Mouse (Mus musculus) midbrain, embryonic 16.5 days (tissue): Measurements from ENCODE around the gene Snx7. TPM values are rescaled to one million over a fixed set of nuclear protein-coding genes. Genes with fewer than 3 reads are reported as not detected.

Source experiments
- ATAC-seq: fragments of 200-750 bp; cut with Nextera tagmentation; 2 replicates; pipeline ENCODE4 v1.8.0; 2017; ENCODE audit warnings: moderate TSS enrichment
- H3K27ac ChIP-seq: fragments of 300-500 bp; sonication (generic); 2 replicates; pipeline ENCODE4 v1.5.1; 2014; ENCODE audit warnings: mild to moderate bottlenecking, low read length, mixed read lengths
- H3K27me3 ChIP-seq: fragments of 300-500 bp; sonication (generic); 2 replicates; pipeline ENCODE4 v1.6.1; 2014; ENCODE audit warnings: low read depth, low read length, mixed read lengths; ENCODE audit not compliant: control insufficient read depth, insufficient read depth
- H3K36me3 ChIP-seq: fragments of 300-500 bp; sonication (generic); 2 replicates; pipeline ENCODE4 v1.6.1; 2014; ENCODE audit warnings: mild to moderate bottlenecking, low read length, moderate library complexity, mixed read lengths; ENCODE audit not compliant: control insufficient read depth, insufficient read depth
- H3K4me1 ChIP-seq: fragments of 300-500 bp; sonication (generic); 2 replicates; pipeline ENCODE4 v1.6.1; 2014; ENCODE audit warnings: mild to moderate bottlenecking, low read length, mixed read lengths; ENCODE audit not compliant: control insufficient read depth, insufficient read depth
- H3K4me2 ChIP-seq: fragments of 300-500 bp; sonication (generic); 2 replicates; pipeline ENCODE4 v1.6.1; 2014; ENCODE audit warnings: mild to moderate bottlenecking, low read length, mixed read lengths
- H3K4me3 ChIP-seq: fragments of 300-500 bp; sonication (generic); 2 replicates; pipeline ENCODE4 v1.5.1; 2014; ENCODE audit warnings: low read depth, mild to moderate bottlenecking, low read length, moderate library complexity, mixed read lengths
- H3K9ac ChIP-seq: fragments of 300-500 bp; sonication (generic); 2 replicates; pipeline ENCODE4 v1.6.1; 2014; ENCODE audit warnings: low read depth, low read length, mixed read lengths
- H3K9me3 ChIP-seq: fragments of 300-500 bp; sonication (generic); replicated peaks from 2 replicates; pipeline ENCODE4 v1.6.1; 2014; ENCODE audit warnings: mild to moderate bottlenecking, low read length, mixed read lengths; ENCODE audit not compliant: control insufficient read depth, poor library complexity, severe bottlenecking
- WGBS: fragments of 180-500 bp; shearing (Covaris S2); extraction: QIAGEN DNeasy Blood & Tissue Kit; methylation state at CpG from one replicate; pipeline ENCODE4 v1.1.7; 2014; 5-methylcytosine and 5-hydroxymethylcytosine counted together
- polyA plus RNA-seq: library from polyadenylated mRNA; unstranded; fragments of >200 nt; fragmentation: Nextera tagmentation; extraction: Ambion mirVana; gene quantifications from 2 replicates; pipeline ENCODE4 v1.2.1, GENCODE M21; 2015

Snx7 gene
- polyA plus RNA-seq, 1 experiment from 2014 or later, result 10.2 TPM

DNA sequence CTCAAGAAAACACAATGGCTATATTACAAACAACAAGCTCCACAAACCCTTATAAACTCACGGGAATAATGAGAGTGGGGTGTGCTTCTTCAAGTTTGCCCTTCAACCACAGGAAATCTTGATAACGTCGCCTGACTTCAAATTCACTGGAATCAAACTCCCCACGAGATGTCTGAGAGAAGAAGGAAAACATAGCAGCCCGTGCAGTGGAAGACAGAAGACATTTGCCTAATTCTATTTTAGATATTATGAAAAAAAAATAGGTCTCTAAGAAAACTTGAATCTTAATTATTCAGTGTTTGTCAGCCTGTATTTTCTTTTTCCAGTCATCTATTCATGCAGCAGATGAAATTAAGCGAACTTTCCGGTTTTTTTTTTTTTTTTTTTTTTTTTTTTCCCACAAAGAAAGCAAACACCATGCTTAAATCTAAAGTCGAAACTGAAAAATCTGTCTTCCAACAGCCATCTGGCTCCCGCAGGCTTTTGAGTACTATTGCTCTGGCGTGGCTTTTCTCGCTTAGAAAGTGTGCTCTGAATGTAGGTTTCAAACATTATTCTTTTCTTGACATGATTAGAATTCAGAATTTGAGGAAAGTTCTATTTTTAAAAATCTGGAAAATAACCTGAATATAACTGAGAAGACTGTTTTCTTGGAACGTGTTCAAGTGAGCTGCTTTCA is 28.7 kb downstream of the Snx7 start:
- Histone ChIP-seq H3K9me3 (no peaks in the 10 kb centered on the region), H3K9ac (no peak overlapping the region), H3K4me1 (no peaks in the 10 kb centered on the region), H3K4me3 (no peak overlapping the region), H3K27ac (no peak overlapping the region), H3K27me3 (no peaks in the 10 kb centered on the region), H3K36me3 (no peaks in the 10 kb centered on the region), H3K4me2 (no peak overlapping the region)
- 68% methylated on average over 12 of the region's 12 CpGs for WGBS
- ATAC-seq, result no peak

DNA sequence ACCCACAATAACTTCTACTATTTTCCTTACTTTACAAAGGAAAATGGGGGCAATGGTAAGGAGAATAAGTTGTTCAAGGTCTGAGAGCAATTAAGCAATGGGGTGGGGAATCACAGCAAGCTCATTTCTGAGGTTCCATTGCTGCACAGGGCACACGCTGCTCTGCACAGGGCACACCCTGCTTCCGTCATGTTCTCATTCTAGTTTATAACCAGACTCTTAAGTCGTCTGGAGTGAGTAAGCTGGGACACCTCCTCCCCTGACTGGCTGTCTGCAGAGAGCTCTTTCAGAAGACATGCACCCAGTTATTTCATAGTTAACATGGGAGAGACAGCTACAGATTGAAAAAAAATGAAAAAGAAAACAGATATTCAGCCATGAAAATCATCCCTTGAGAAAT is 30.7 kb downstream of the Snx7 start:
- H3K27me3 ChIP-seq, result no peaks in the 10 kb centered on the region
- no peaks in the 10 kb centered on the region for H3K4me1 ChIP-seq
- no peak overlapping the region for H3K9ac ChIP-seq
- H3K27ac ChIP-seq, result no peak overlapping the region
- ATAC-seq, result no peak
- H3K36me3 ChIP-seq, result no peaks in the 10 kb centered on the region
- H3K4me2 ChIP-seq, result no peak overlapping the region
- no peak overlapping the region for H3K4me3 ChIP-seq
- H3K9me3 ChIP-seq, result no peaks in the 10 kb centered on the region
- WGBS, result 67% methylated on average over 3 of the region's 3 CpGs

DNA sequence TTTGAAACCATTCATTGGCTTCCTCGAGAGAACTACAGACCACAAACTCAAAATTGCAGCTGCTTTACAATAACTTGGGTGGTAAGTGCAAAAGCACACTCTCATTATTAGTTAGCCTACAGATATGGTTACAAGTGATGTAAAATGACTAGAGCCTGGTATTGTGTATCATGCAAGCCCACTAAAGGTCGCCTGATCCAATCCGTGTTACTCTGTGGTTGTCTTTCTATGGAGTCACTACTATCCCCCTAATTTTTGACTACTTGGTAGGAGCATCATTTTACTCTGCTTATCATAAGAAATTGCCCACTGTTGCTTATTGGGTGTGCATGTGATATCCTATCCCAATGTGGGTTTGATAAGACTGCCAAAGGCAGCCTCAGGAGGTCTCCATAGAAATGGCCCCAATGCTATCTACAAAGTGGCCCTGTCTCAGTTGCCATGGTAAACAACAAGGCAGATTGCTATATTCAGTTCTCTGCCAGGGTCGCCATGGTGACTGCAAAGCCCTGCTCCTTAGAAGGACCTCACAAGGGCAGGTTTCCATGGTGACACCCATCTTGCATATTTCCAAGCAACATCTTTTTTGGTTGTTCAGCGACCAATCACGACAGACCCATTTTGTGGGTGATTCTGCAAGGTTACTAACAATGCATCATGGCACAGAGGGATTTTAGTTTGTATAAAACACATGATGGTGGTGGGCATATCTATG is 42.1 kb downstream of the Snx7 start:
- peak; percentile 98 for ATAC-seq
- Histone ChIP-seq H3K4me2 (no peak overlapping the region), H3K4me1 (peaks cover 11% of the 10 kb centered on the region), H3K27me3 (no peaks in the 10 kb centered on the region), H3K9ac (no peak overlapping the region), H3K27ac (peak overlapping the region; percentile 66), H3K9me3 (no peaks in the 10 kb centered on the region), H3K36me3 (no peaks in the 10 kb centered on the region), H3K4me3 (no peak overlapping the region)
- 38% methylated on average over 6 of the region's 6 CpGs for WGBS

DNA sequence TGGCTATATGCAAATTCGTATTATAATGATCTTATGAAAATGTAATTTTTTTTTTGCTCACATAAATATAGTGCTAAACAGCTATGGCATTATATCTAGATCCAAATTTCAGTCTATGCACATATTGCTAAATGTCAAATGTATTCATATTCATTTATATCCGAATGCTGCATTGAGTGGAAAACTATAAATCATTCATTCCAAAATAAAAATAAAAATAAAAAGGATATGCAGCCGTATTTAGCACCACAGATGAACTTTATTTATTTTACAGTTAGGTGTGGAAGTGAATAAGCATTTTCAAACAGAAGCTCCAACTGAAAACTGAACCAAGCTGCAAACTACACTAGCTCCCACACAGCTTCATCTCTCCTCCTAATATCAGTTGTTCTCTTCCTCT is 45.5 kb downstream of the Snx7 start:
- H3K9me3 ChIP-seq, result no peaks in the 10 kb centered on the region
- no peak for ATAC-seq
- 91% methylated on average over 3 of the region's 3 CpGs for WGBS

DNA sequence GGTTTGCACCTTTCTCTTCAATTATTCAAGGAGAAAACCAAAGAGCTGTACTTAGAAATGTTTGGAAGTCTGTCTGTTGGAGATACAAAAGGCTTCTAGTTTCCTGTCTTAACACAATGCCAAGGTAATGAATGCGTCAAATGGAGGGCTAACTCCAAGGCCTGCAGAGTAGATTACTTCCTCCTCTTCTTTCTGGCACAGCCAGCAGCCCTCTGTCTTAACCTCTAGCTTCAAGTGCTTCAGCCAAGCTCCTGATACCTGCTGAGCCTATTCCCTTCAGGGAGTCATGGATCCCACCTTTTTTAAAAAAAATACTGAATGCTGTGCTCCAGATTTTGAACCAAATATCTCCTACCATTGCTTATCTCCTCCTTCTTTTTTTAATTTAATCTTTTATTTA is 51.1 kb downstream of the Snx7 start:
- no peak for ATAC-seq
- no peak overlapping the region for H3K4me3 ChIP-seq
- H3K27ac ChIP-seq, result no peak overlapping the region
- H3K9ac ChIP-seq, result no peak overlapping the region
- no peaks in the 10 kb centered on the region for H3K4me1 ChIP-seq
- WGBS, result 89% methylated on average over 1 of the region's 1 CpGs
- no peaks in the 10 kb centered on the region for H3K27me3 ChIP-seq
- H3K9me3 ChIP-seq, result no peaks in the 10 kb centered on the region
- H3K4me2 ChIP-seq, result no peak overlapping the region
- no peaks in the 10 kb centered on the region for H3K36me3 ChIP-seq

More for the DNA sequence above, 45.5 kb downstream of the Snx7 start:
- Histone ChIP-seq H3K27me3 (no peaks in the 10 kb centered on the region), H3K4me3 (no peak overlapping the region), H3K9ac (no peak overlapping the region), H3K4me2 (no peak overlapping the region), H3K36me3 (no peaks in the 10 kb centered on the region), H3K4me1 (peaks cover 11% of the 10 kb centered on the region), H3K27ac (no peak overlapping the region)

DNA sequence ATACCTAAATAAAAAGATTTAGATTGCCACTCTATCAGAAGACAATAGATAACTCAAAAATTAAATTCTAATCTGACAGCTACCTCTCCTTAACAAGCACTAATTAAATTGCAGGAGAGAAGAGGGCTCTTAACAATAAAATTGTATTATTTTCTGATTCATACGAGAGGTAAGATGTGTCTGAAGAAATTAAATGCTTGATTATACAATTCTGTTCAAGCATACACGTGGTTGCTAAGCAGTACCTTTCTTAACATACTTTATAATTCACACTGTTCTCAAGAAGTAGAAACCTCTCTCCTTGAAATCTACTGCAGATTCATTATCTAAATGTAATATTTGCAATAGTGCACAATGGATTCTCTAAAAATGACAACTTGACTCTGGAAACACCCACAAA is 54.5 kb downstream of the Snx7 start:
- no peaks in the 10 kb centered on the region for H3K27me3 ChIP-seq
- no peak overlapping the region for H3K27ac ChIP-seq
- 68% methylated on average over 2 of the region's 2 CpGs for WGBS
- H3K9ac ChIP-seq, result no peak overlapping the region
- H3K4me2 ChIP-seq, result no peak overlapping the region
- no peak overlapping the region for H3K4me3 ChIP-seq
- no peak for ATAC-seq
- no peaks in the 10 kb centered on the region for H3K9me3 ChIP-seq
- H3K36me3 ChIP-seq, result no peaks in the 10 kb centered on the region
- no peaks in the 10 kb centered on the region for H3K4me1 ChIP-seq

DNA sequence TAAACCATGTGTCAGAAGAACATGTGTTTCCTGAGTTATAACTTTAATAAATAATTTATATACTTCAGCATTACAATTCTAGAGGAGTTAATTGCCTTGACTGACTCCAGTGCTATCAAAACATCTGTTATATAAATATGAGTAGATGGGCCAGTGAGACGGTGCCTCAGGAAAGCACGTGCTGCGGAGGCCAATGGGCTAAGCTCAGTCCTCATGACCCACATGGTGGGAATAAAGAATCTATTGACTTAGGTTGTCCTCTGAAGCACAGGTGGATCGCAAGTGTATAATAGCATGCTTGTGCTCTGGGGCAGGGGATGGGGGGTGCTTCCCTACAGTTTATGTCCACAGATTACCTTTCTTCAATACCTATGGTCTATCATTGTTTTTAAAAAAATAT is 56.6 kb downstream of the Snx7 start:
- H3K4me3 ChIP-seq, result no peak overlapping the region
- no peaks in the 10 kb centered on the region for H3K4me1 ChIP-seq
- H3K36me3 ChIP-seq, result no peaks in the 10 kb centered on the region
- H3K9me3 ChIP-seq, result no peaks in the 10 kb centered on the region
- H3K4me2 ChIP-seq, result no peak overlapping the region
- H3K27ac ChIP-seq, result no peak overlapping the region
- WGBS, result 88% methylated on average over 4 of the region's 4 CpGs
- H3K9ac ChIP-seq, result no peak overlapping the region
- H3K27me3 ChIP-seq, result no peaks in the 10 kb centered on the region
- ATAC-seq, result no peak

DNA sequence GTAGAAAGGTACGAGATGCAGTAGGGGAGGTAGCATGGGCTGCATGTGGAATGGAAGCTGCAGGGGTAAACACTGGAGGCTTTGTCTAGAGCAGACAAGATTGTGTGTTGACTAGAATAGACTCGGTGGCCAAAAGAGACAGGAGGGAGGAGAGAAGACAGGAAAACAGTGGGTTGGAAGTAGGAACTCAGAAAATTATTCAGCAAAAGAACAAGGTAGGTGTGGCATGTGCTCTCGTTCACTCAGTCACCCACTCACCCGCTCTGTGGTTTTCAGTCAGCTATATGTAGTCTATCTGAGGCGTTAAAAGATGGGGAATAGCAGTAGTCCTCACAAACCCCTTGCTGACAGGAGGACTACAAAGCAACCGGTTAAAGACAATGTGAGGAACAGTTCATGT is 63.0 kb downstream of the Snx7 start:
- Histone ChIP-seq H3K4me1 (no peaks in the 10 kb centered on the region), H3K27ac (no peak overlapping the region), H3K27me3 (no peaks in the 10 kb centered on the region), H3K4me2 (no peak overlapping the region), H3K9ac (no peak overlapping the region), H3K36me3 (no peaks in the 10 kb centered on the region), H3K4me3 (no peak overlapping the region), H3K9me3 (no peaks in the 10 kb centered on the region)
- WGBS, result 92% methylated on average over 6 of the region's 6 CpGs
- ATAC-seq, result no peak

DNA sequence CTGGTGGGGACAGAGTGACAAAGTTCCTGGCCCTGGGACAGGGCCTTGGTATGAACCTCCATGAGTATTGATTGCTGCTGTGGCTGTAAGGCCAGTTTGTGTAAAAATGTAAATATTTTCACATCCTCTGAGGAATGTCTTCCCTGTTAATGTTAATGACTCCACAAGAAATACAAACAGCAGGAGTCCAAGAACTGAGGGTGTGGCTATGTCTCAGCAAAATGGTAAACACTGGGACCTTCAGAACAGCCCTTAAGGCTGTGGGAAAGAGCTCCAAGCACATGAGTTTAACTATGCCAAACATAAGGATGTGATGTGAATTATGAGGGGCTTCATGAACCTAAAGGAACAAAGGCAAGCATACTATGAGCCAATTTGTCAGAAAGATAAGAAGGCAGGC is 74.2 kb downstream of the Snx7 start:
- no peak for ATAC-seq
- H3K4me3 ChIP-seq, result no peak overlapping the region
- no peak overlapping the region for H3K27ac ChIP-seq

More for the DNA sequence above, 74.2 kb downstream of the Snx7 start:
- no peak overlapping the region for H3K9ac ChIP-seq
- H3K4me2 ChIP-seq, result no peak overlapping the region
- no peaks in the 10 kb centered on the region for H3K9me3 ChIP-seq
- no peaks in the 10 kb centered on the region for H3K27me3 ChIP-seq
- H3K4me1 ChIP-seq, result no peaks in the 10 kb centered on the region
- no peaks in the 10 kb centered on the region for H3K36me3 ChIP-seq
